Mouse (Mus musculus): ENCODE results near the gene Rnf145. TPM values are rescaled to one million over a fixed set of nuclear protein-coding genes. Genes with fewer than 3 reads are reported as not detected.

The Rnf145 gene
- polyA plus RNA-seq, 1 experiment from 2014 or later: 44.3 TPM

DNA sequence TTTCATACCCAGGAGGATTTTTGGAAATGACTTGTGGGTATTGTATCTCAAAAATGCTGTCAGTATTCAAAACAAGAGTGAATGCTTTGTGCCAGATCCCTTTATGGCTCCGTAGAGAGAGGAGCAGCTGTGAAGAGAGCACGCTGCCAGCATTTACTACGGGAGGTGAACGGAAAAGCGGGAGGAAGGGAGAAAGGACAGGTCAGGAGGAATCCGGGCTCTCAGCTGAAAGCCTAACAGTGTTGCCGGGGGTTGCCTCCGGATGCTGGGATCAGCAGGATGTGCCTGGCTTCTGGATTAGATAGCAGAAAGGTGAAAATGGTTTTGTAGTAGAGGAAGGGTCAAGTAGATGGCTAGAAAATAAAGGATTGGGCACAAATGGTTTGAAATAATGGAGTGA lies 11.6 kb downstream of the Rnf145 start:
- Histone ChIP-seq H3K36me3 (ENCODE audit: control insufficient read depth, insufficient read depth, low read length) (peaks cover 14% of the 10 kb centered on the region; the same call in 1 of the 2 replicates), H3K4me1 (ENCODE audit: control insufficient read depth, insufficient read depth, low read length) (no peaks in the 10 kb centered on the region), H3K27me3 (ENCODE audit: control insufficient read depth, insufficient read depth, low read length) (no peaks in the 10 kb centered on the region), H3K9me3 (replicated peaks; ENCODE audit: control insufficient read depth, low read length) (no peaks in the 10 kb centered on the region), H3K4me3 (replicated peaks; ENCODE audit: low read length) (no peak overlapping the region), H3K9ac (ENCODE audit: low read length) (no peak overlapping the region), H3K4me2 (ENCODE audit: low read depth, low read length) (no peak overlapping the region), H3K27ac (ENCODE audit: low read length) (no peak overlapping the region)
- WGBS: 78% methylated on average over 8 of the region's 8 CpGs
- ATAC-seq (ENCODE audit: insufficient read depth, low FRiP score): no peak

DNA sequence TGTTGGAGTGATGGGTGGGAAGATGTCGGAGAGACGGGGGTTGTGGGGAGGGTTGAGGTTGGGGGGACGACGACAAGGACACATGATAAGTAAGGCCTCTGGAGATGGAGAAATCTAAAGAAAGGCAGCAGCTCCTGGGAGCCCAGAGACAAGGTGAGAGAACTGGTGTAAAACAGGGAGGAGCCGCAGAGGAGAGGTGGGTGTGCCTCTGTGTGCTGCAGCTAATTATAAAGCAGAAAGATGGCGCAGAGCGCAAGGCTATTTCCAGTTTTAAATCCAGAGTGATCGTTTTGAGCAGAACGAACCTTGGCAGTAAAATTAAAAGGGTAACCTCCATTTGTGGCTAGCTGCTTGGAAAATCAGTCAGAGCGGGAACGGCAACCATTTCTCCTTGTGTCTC lies 12.1 kb downstream of the Rnf145 start:
- H3K27ac ChIP-seq (ENCODE audit: low read length): no peak overlapping the region
- no peak overlapping the region for H3K4me2 ChIP-seq (ENCODE audit: low read depth, low read length)
- no peaks in the 10 kb centered on the region for H3K4me1 ChIP-seq (ENCODE audit: control insufficient read depth, insufficient read depth, low read length)
- no peaks in the 10 kb centered on the region for H3K27me3 ChIP-seq (ENCODE audit: control insufficient read depth, insufficient read depth, low read length)
- no peak overlapping the region for H3K9ac ChIP-seq (ENCODE audit: low read length)
- 87% methylated on average over 11 of the region's 11 CpGs for whole genome bisulfite sequencing
- no peak for ATAC-seq (ENCODE audit: insufficient read depth, low FRiP score)
- no peak overlapping the region for H3K4me3 ChIP-seq (replicated peaks; ENCODE audit: low read length)
- H3K9me3 ChIP-seq (replicated peaks; ENCODE audit: control insufficient read depth, low read length): no peaks in the 10 kb centered on the region
- H3K36me3 ChIP-seq (ENCODE audit: control insufficient read depth, insufficient read depth, low read length): peaks cover 14% of the 10 kb centered on the region; the same call in 1 of the 2 replicates

GRCm38 (mm10) chr11:44531617-44532016 lies 12.9 kb downstream of the Rnf145 start:
- H3K4me3 ChIP-seq (replicated peaks; ENCODE audit: low read length): no peak overlapping the region
- no peak overlapping the region for H3K9ac ChIP-seq (ENCODE audit: low read length)
- peaks cover 11% of the 10 kb centered on the region; the same call in 1 of the 2 replicates for H3K36me3 ChIP-seq (ENCODE audit: control insufficient read depth, insufficient read depth, low read length)
- ATAC-seq (ENCODE audit: insufficient read depth, low FRiP score): no peak
- no peak overlapping the region for H3K4me2 ChIP-seq (ENCODE audit: low read depth, low read length)
- H3K27me3 ChIP-seq (ENCODE audit: control insufficient read depth, insufficient read depth, low read length): no peaks in the 10 kb centered on the region
- H3K4me1 ChIP-seq (ENCODE audit: control insufficient read depth, insufficient read depth, low read length): no peaks in the 10 kb centered on the region
- no peak overlapping the region for H3K27ac ChIP-seq (ENCODE audit: low read length)
- no peaks in the 10 kb centered on the region for H3K9me3 ChIP-seq (replicated peaks; ENCODE audit: control insufficient read depth, low read length)
- 69% methylated on average over 4 of the region's 4 CpGs for WGBS

- H3K9ac ChIP-seq (ENCODE audit: low read length): no peak overlapping the region
- ATAC-seq (ENCODE audit: insufficient read depth, low FRiP score): no peak
- no peak overlapping the region for H3K27ac ChIP-seq (ENCODE audit: low read length)
- no peaks in the 10 kb centered on the region for H3K27me3 ChIP-seq (ENCODE audit: control insufficient read depth, insufficient read depth, low read length)
- H3K4me1 ChIP-seq (ENCODE audit: control insufficient read depth, insufficient read depth, low read length): 0 out of 2 replicates have a peak, but pooled peaks cover 2% of the 10 kb centered on the region
- no peaks in the 10 kb centered on the region for H3K9me3 ChIP-seq (replicated peaks; ENCODE audit: control insufficient read depth, low read length)
- WGBS: 93% methylated on average over 17 of the region's 17 CpGs
- H3K4me2 ChIP-seq (ENCODE audit: low read depth, low read length): no peak overlapping the region
- H3K4me3 ChIP-seq (replicated peaks; ENCODE audit: low read length): no peak overlapping the region
- H3K36me3 ChIP-seq (ENCODE audit: control insufficient read depth, insufficient read depth, low read length): peaks cover 11% of the 10 kb centered on the region; the same call in 1 of the 2 replicates
Measured at GRCm38 (mm10) chr11:44532846-44533781, 14.3 kb downstream of the Rnf145 start.

DNA sequence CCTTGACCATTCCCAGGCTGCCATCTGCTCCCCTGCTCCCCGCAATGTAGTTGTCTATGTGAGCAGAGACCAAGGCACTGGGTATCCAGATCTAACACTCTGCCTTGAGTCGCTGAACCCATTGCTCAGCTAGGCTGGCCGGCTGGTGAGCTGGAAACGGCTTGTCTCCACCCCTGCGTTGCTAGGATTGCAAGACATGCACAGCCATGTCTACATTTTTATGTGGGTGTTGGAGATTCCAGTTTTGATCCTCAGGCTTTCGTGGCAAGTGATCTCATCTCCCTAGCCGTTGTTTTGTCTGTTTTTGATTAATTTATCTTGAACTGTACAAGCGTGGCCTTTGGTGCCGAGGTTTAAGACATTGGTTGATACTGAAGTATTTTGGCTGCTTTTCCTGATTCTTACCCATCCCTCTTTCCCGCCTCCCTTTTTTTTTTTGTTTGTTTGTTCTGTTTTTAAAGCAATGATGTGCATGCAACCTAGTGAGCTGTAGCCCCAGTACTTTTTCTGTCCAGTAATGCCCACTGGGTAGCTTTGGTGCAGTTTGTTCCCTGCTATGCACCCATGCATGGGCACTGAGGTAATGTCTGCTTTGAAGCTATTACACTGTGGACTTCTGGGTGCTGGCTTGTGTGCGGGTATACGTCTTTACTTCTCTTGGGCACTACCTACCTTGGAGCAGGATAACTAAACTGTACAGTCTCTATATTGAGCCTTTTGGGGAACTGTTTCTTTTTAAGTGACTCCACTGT lies 16.4 kb downstream of the Rnf145 start:
- no peak for ATAC-seq (ENCODE audit: insufficient read depth, low FRiP score)
- Histone ChIP-seq H3K4me1 (ENCODE audit: control insufficient read depth, insufficient read depth, low read length) (0 out of 2 replicates have a peak, but pooled peaks cover 8% of the 10 kb centered on the region), H3K4me2 (ENCODE audit: low read depth, low read length) (no peak overlapping the region), H3K9ac (ENCODE audit: low read length) (no peak overlapping the region), H3K27ac (ENCODE audit: low read length) (no peak overlapping the region), H3K4me3 (replicated peaks; ENCODE audit: low read length) (no peak overlapping the region), H3K36me3 (ENCODE audit: control insufficient read depth, insufficient read depth, low read length) (0 out of 2 replicates have a peak, but pooled peaks cover 7% of the 10 kb centered on the region), H3K9me3 (replicated peaks; ENCODE audit: control insufficient read depth, low read length) (no peaks in the 10 kb centered on the region), H3K27me3 (ENCODE audit: control insufficient read depth, insufficient read depth, low read length) (no peaks in the 10 kb centered on the region)
- WGBS: 78% methylated on average over 12 of the region's 12 CpGs

- Histone ChIP-seq H3K9ac (ENCODE audit: low read length) (no peak overlapping the region), H3K27me3 (ENCODE audit: control insufficient read depth, insufficient read depth, low read length) (no peaks in the 10 kb centered on the region), H3K36me3 (ENCODE audit: control insufficient read depth, insufficient read depth, low read length) (0 out of 2 replicates have a peak, but pooled peaks cover 7% of the 10 kb centered on the region), H3K4me2 (ENCODE audit: low read depth, low read length) (no peak overlapping the region), H3K4me3 (replicated peaks; ENCODE audit: low read length) (no peak overlapping the region), H3K4me1 (ENCODE audit: control insufficient read depth, insufficient read depth, low read length) (0 out of 2 replicates have a peak, but pooled peaks cover 8% of the 10 kb centered on the region), H3K27ac (ENCODE audit: low read length) (no peak overlapping the region), H3K9me3 (replicated peaks; ENCODE audit: control insufficient read depth, low read length) (no peaks in the 10 kb centered on the region)
- 88% methylated on average over 7 of the region's 7 CpGs for WGBS
- no peak for ATAC-seq (ENCODE audit: insufficient read depth, low FRiP score)
Measured at GRCm38 (mm10) chr11:44537403-44537802, 18.6 kb downstream of the Rnf145 start.

GRCm38 (mm10) chr11:44538101-44538500 lies 19.3 kb downstream of the Rnf145 start:
- H3K9ac ChIP-seq (ENCODE audit: low read length): no peak overlapping the region
- 0 out of 2 replicates have a peak, but pooled peaks cover 8% of the 10 kb centered on the region for H3K4me1 ChIP-seq (ENCODE audit: control insufficient read depth, insufficient read depth, low read length)
- H3K36me3 ChIP-seq (ENCODE audit: control insufficient read depth, insufficient read depth, low read length): 0 out of 2 replicates have a peak, but pooled peaks cover under 1% of the 10 kb centered on the region
- 76% methylated on average over 3 of the region's 3 CpGs for WGBS
- H3K4me3 ChIP-seq (replicated peaks; ENCODE audit: low read length): no peak overlapping the region
- H3K4me2 ChIP-seq (ENCODE audit: low read depth, low read length): no peak overlapping the region
- no peaks in the 10 kb centered on the region for H3K27me3 ChIP-seq (ENCODE audit: control insufficient read depth, insufficient read depth, low read length)
- no peaks in the 10 kb centered on the region for H3K9me3 ChIP-seq (replicated peaks; ENCODE audit: control insufficient read depth, low read length)
- ATAC-seq (ENCODE audit: insufficient read depth, low FRiP score): no peak
- H3K27ac ChIP-seq (ENCODE audit: low read length): no peak overlapping the region

DNA sequence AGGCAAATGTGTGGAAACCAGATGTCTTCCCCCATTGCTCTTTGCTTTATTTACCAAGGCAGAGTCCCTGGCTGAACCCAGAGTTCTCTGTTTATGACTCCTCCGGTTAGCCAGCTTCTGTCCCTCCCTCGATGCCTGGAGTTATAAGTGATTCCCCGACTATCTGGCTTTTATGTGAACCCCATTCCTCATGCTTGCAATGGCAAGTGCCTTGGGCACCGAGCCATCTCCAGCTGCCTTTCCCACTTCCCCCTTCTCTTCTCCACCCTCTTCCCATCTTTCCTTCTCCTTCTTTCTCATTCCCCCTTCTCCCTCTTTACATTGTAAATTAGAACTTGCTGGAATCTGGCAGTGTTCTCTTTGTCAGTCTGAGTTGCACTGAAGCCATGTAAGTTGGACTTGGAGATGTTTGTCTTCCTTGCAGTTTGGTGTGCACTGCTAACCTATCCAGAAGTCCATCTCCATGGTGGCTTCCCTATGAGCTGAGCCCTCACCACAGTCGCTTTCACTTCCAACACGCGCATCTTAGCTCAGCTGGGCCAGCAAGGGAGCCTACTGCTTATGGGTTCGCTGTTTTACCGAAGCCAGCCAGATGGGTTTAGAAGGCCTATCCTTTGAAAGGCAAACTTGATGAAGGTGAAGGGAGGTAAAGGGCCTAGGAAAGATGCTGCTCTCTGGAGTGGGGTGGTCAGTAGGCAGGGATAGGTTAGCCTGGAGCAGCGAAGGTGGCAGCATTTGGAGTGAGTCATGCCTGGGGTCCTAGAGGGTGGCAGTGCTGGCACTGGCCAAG lies 19.9 kb downstream of the Rnf145 start:
- WGBS: 76% methylated on average over 10 of the region's 10 CpGs
- no peaks in the 10 kb centered on the region for H3K27me3 ChIP-seq (ENCODE audit: control insufficient read depth, insufficient read depth, low read length)

More for the DNA sequence above, 19.9 kb downstream of the Rnf145 start:
- no peak overlapping the region for H3K9ac ChIP-seq (ENCODE audit: low read length)
- 0 out of 2 replicates have a peak, but pooled peaks cover 8% of the 10 kb centered on the region for H3K4me1 ChIP-seq (ENCODE audit: control insufficient read depth, insufficient read depth, low read length)
- H3K4me2 ChIP-seq (ENCODE audit: low read depth, low read length): no peak overlapping the region
- H3K4me3 ChIP-seq (replicated peaks; ENCODE audit: low read length): no peak overlapping the region
- no peaks in the 10 kb centered on the region for H3K36me3 ChIP-seq (ENCODE audit: control insufficient read depth, insufficient read depth, low read length)
- no peaks in the 10 kb centered on the region for H3K9me3 ChIP-seq (replicated peaks; ENCODE audit: control insufficient read depth, low read length)
- no peak overlapping the region for H3K27ac ChIP-seq (ENCODE audit: low read length)
- ATAC-seq (ENCODE audit: insufficient read depth, low FRiP score): no peak
